Mouse (Mus musculus) activated CD4-positive, CD25-positive, alpha-beta regulatory T cell (primary cell): ENCODE data around the gene Fbxl3. TPM values are rescaled to one million over a fixed set of nuclear protein-coding genes. Genes with fewer than 3 reads are reported as not detected.

Experiments
- polyA plus RNA-seq, 2 experiments: library from polyadenylated mRNA; unstranded; fragments of 100-300 nt; shearing (Covaris generic); gene quantifications; one replicate each; pipeline ENCODE4 v1.2.1; 2017

Gene Fbxl3
- polyA plus RNA-seq = 10 to 100 TPM; 72.1 to 79.0 TPM

DNA sequence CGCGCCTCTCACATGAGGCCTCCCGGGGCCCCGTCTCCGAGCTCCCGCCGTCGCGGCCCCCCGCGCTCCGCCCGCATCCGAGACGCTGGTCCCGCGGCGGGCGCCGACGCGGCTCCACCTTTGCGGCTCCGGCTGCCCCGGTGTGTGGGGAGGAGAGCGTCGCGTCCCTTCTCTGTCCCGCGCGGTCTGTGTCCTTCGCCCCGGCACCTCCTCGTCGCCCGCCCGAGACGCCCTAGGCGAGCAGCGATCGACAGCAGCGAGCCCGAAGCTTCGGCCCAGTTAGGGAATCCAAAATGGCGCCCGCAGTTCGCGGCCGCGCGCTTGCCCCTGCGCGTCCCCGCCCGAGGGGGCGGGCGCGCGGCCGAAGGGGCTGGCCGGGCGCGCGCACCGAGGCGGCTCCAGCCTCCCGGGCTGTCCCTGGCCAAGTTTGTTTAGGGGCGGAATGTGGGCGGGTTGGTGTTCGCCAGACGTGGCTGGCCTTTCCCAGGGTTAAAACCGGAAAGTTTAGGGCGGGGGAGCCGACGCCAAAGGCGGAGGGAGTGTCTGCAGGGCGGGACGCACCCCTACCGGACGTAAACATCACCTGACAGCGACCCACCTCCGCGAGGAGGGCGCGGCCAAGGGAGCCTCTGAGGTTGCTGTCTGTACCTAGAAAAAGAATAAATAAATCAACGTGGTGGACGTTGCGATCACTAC lies at the start of gene Fbxl3:
Gene Fbxl3, minus strand, starts transcription at position 329 of the 696 bp plus-strand sequence.

DNA sequence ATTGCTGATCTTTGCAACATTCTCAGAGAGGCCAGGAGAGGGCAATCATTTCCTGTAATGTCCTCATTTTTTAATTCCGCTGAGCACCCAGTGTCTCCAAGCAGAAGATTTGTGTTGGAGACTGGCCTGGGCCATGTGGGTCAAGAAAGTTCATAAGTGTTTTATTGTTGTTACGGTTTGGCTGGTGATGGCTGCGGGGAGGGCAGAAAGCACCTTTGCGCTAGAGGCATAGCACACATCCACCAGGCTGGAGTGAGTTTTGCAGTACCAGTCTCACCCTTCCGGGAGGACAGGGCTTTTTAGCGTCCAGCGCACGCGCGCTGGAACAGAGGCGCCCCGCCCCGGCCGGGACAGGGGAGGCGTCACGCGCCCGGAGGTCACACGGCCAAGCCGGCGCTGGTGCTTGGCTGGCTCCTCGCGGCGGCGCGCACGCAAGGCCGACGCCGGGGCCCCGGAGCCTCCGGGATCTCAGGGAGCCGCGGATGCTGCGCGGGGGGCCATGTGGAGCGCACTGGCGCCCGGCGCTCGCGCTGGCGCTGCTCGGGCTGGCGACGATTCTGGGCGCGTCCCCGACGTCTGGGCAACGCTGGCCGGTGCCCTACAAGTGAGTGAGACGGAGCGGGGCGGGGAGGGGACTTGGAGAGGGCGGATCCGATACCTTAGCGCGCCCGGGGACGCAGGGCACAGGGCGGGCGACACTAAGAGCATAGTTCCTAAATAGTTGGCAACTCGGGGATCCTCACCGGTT lies 29.3 kb downstream of the Fbxl3 start, which contains the start of gene Cln5:
Gene Cln5, plus strand, starts transcription at position 353 of the 748 bp plus-strand sequence.

DNA sequence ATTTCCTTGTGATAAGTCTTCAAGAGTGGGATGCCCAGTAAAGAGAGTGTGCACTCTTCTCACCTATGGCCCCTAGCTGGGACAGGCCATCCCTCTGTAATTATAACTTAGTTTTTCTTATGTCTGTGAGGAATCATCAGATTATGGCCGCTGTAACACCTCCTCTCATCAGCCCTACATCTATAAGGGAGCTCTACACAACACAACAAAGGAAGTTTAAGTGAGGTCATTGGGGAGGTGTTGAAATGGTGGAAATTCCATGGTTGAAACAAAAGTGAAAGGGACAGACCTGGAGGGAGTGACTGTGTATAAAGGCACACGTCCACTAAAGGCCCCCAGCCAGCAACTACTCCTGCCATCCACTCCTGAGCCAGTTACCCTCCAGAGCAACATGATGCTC lies 52.7 kb downstream of the Fbxl3 start, which contains the start of gene Acod1:
Gene Acod1, plus strand, starts transcription at position 301 of the 400 bp plus-strand sequence.

Other genes with a start within 250 kb of the Fbxl3 start
- gene Kctd12, start 116.9 kb downstream of the Fbxl3 start, polyA plus RNA-seq = 1 to 10 TPM; 1.6 to 2.1 TPM
- under 1 TPM in 1 of 2 experiments, not detected in 1; 0.12 TPM for gene Acod1, start 52.6 kb downstream of the Fbxl3 start, polyA plus RNA-seq
- 10 to 100 TPM; 30.8 to 33.0 TPM for gene Cln5, start 29.4 kb downstream of the Fbxl3 start, polyA plus RNA-seq
- 10 to 100 TPM; 47.4 to 51.5 TPM for gene Mycbp2, start 247.2 kb upstream of the Fbxl3 start, polyA plus RNA-seq